Mouse (Mus musculus): ENCODE data around the gene Padi3. TPM values are rescaled to one million over a fixed set of nuclear protein-coding genes. Genes with fewer than 3 reads are reported as not detected.

Padi3 gene
- polyA plus RNA-seq, 1 experiment from 2014 or later, result 0.08 TPM

- H3K4me3 ChIP-seq (ENCODE audit: low read length), result no peak overlapping the region
- no peaks in the 10 kb centered on the region for H3K36me3 ChIP-seq (ENCODE audit: control insufficient read depth, insufficient read depth, low read length)
- H3K9me3 ChIP-seq (ENCODE audit: control insufficient read depth, low read length), result no peaks in the 10 kb centered on the region
- no peak overlapping the region for H3K9ac ChIP-seq (ENCODE audit: low read depth, low read length)
- no peaks in the 10 kb centered on the region for H3K4me1 ChIP-seq (ENCODE audit: control insufficient read depth, insufficient read depth, low read length)
- no peak for ATAC-seq (ENCODE audit: low FRiP score, low TSS enrichment)
- H3K27ac ChIP-seq (ENCODE audit: low read depth, low read length), result no peak overlapping the region
- no peaks in the 10 kb centered on the region for H3K27me3 ChIP-seq (ENCODE audit: control insufficient read depth, insufficient read depth, low read length)
- WGBS, result 55% methylated on average over 4 of the region's 4 CpGs
- no peak overlapping the region for H3K4me2 ChIP-seq (replicated peaks; ENCODE audit: low read depth, low read length)
These were observed 34.5 kb upstream of the Padi3 start for GRCm38 (mm10) chr4:140844991-140845390.

DNA sequence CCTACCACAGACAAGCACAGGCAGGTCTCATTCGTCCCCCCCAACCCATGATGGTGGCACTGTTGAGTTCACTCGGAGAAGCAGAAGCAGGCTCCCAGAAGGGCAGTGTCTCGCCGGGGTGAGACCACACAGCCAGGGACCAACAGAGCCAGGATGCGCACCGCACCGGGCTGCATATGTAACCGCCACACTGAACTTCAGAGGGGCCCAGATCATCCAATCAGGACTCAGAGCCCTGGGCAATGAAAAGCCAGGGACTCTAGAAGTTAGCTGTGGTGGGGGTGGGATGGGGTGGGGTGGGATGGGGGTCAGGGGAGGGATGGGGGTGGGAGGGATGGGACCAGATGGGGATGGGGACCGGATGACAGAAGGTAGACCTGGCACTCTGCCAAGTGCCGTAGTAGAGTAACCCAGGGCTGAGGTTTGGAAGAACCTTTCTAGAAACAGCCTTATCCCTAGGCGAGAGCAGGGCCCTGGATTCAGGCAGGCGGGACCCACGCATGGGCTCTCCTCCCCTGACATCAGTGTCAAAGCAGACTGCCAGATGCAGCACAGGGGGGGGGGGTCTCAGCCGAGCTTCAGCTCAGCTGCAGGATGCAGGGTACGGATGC, 33.3 kb upstream of the Padi3 start:
- 68% methylated on average over 15 of the region's 15 CpGs for WGBS
- Histone ChIP-seq H3K4me3 (ENCODE audit: low read length) (no peak overlapping the region), H3K9ac (ENCODE audit: low read depth, low read length) (no peak overlapping the region), H3K4me1 (ENCODE audit: control insufficient read depth, insufficient read depth, low read length) (no peaks in the 10 kb centered on the region), H3K9me3 (ENCODE audit: control insufficient read depth, low read length) (no peaks in the 10 kb centered on the region), H3K27me3 (ENCODE audit: control insufficient read depth, insufficient read depth, low read length) (no peaks in the 10 kb centered on the region), H3K27ac (ENCODE audit: low read depth, low read length) (no peak overlapping the region), H3K4me2 (replicated peaks; ENCODE audit: low read depth, low read length) (no peak overlapping the region), H3K36me3 (ENCODE audit: control insufficient read depth, insufficient read depth, low read length) (no peaks in the 10 kb centered on the region)
- no peak for ATAC-seq (ENCODE audit: low FRiP score, low TSS enrichment)

- no peak overlapping the region for H3K9ac ChIP-seq (ENCODE audit: low read depth, low read length)
These were observed 32.5 kb upstream of the Padi3 start for GRCm38 (mm10) chr4:140842909-140843308.

DNA sequence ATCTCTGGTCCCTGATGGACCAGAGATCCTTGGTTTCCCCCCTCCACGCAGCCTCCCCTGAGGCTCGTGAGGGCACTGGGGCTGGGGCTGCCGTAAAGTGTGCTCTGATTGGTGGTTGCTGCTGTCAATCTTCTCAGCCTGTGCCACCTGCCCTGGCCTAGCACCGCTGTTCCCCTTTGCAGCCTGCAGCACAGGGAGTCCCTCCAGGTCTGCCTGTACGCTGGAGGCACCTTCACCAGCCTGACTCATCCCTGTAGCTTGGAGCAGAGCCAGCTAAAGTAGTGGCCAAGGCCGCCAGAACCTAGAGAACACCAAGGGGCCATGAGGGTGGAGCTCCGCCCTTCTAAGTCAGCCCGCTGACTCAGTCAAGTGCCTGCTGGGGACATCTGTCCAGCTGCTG, 27.4 kb upstream of the Padi3 start:
- Histone ChIP-seq H3K27me3 (ENCODE audit: control insufficient read depth, insufficient read depth, low read length) (0 out of 2 replicates have a peak, but pooled peaks cover 3% of the 10 kb centered on the region), H3K9me3 (ENCODE audit: control insufficient read depth, low read length) (no peaks in the 10 kb centered on the region), H3K4me2 (replicated peaks; ENCODE audit: low read depth, low read length) (no peak overlapping the region), H3K9ac (ENCODE audit: low read depth, low read length) (no peak overlapping the region), H3K4me3 (ENCODE audit: low read length) (no peak overlapping the region), H3K36me3 (ENCODE audit: control insufficient read depth, insufficient read depth, low read length) (no peaks in the 10 kb centered on the region), H3K4me1 (ENCODE audit: control insufficient read depth, insufficient read depth, low read length) (peaks cover 8% of the 10 kb centered on the region; the same call in 1 of the 2 replicates), H3K27ac (ENCODE audit: low read depth, low read length) (no peak overlapping the region)
- no peak; the same call in 1 of the 2 replicates for ATAC-seq (ENCODE audit: low FRiP score, low TSS enrichment)
- 20% methylated on average over 8 of the region's 8 CpGs for whole genome bisulfite sequencing

More at GRCm38 (mm10) chr4:140842909-140843308, 32.5 kb upstream of the Padi3 start:
- no peaks in the 10 kb centered on the region for H3K9me3 ChIP-seq (ENCODE audit: control insufficient read depth, low read length)
- 74% methylated on average over 1 of the region's 1 CpGs for WGBS
- no peaks in the 10 kb centered on the region for H3K36me3 ChIP-seq (ENCODE audit: control insufficient read depth, insufficient read depth, low read length)
- no peaks in the 10 kb centered on the region for H3K4me1 ChIP-seq (ENCODE audit: control insufficient read depth, insufficient read depth, low read length)
- H3K4me2 ChIP-seq (replicated peaks; ENCODE audit: low read depth, low read length), result no peak overlapping the region
- H3K4me3 ChIP-seq (ENCODE audit: low read length), result no peak overlapping the region
- H3K27me3 ChIP-seq (ENCODE audit: control insufficient read depth, insufficient read depth, low read length), result no peaks in the 10 kb centered on the region
- ATAC-seq (ENCODE audit: low FRiP score, low TSS enrichment), result no peak; the same call in 1 of the 2 replicates
- H3K27ac ChIP-seq (ENCODE audit: low read depth, low read length), result no peak overlapping the region

GRCm38 (mm10) chr4:140836208-140836866, 25.9 kb upstream of the Padi3 start:
- H3K9ac ChIP-seq (ENCODE audit: low read depth, low read length), result no peak overlapping the region

GRCm38 (mm10) chr4:140835682-140836081, 25.2 kb upstream of the Padi3 start:
- no peak overlapping the region for H3K27ac ChIP-seq (ENCODE audit: low read depth, low read length)
- H3K4me1 ChIP-seq (ENCODE audit: control insufficient read depth, insufficient read depth, low read length), result peaks cover 22% of the 10 kb centered on the region; the same call in 1 of the 2 replicates
- WGBS, result 4% methylated on average over 10 of the region's 10 CpGs
- no peak overlapping the region for H3K4me2 ChIP-seq (replicated peaks; ENCODE audit: low read depth, low read length)
- 0 out of 2 replicates have a peak, but pooled peaks cover 3% of the 10 kb centered on the region for H3K27me3 ChIP-seq (ENCODE audit: control insufficient read depth, insufficient read depth, low read length)
- ATAC-seq (ENCODE audit: low FRiP score, low TSS enrichment), result peak; percentile 44; the same call in 1 of the 2 replicates
- H3K4me3 ChIP-seq (ENCODE audit: low read length), result no peak overlapping the region
- no peak overlapping the region for H3K9ac ChIP-seq (ENCODE audit: low read depth, low read length)
- H3K36me3 ChIP-seq (ENCODE audit: control insufficient read depth, insufficient read depth, low read length), result no peaks in the 10 kb centered on the region
- H3K9me3 ChIP-seq (ENCODE audit: control insufficient read depth, low read length), result no peaks in the 10 kb centered on the region

More at GRCm38 (mm10) chr4:140836208-140836866, 25.9 kb upstream of the Padi3 start:
- H3K27ac ChIP-seq (ENCODE audit: low read depth, low read length), result no peak overlapping the region
- H3K4me2 ChIP-seq (replicated peaks; ENCODE audit: low read depth, low read length), result no peak overlapping the region
- 51% methylated on average over 11 of the region's 11 CpGs for WGBS
- H3K36me3 ChIP-seq (ENCODE audit: control insufficient read depth, insufficient read depth, low read length), result no peaks in the 10 kb centered on the region
- no peaks in the 10 kb centered on the region for H3K9me3 ChIP-seq (ENCODE audit: control insufficient read depth, low read length)
- no peak overlapping the region for H3K4me3 ChIP-seq (ENCODE audit: low read length)
- H3K4me1 ChIP-seq (ENCODE audit: control insufficient read depth, insufficient read depth, low read length), result peaks cover 22% of the 10 kb centered on the region; the same call in 1 of the 2 replicates
- no peak for ATAC-seq (ENCODE audit: low FRiP score, low TSS enrichment)
- H3K27me3 ChIP-seq (ENCODE audit: control insufficient read depth, insufficient read depth, low read length), result 0 out of 2 replicates have a peak, but pooled peaks cover 3% of the 10 kb centered on the region

DNA sequence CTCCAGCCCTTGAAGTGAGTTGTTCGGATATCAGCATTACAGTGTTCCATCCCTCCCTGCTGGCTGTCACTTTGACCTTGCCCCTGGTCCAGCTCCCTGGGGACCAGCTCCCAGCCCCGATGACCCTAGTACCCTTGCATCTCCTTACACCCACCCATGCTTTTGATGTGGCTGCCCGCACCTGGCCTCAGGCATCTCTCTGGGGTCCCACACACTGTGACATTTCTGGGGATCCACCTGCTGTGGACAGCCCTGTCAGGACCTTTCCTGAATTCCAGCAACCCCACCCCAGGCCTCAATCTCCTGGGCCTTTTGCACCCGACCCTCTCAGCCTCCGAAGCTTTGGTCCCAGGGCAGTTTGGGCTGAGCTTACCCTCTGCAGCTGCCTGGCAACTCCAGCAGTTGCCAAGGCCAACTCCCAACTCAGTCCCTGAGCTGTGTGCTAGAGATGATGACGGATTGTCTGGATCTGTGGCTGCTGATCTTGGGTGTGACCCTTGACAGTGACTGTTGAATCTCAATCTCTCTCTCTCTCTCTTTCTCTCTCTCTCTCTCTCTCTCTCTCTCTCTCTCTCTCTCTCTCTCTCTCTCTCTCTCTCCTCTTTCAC, 24.0 kb upstream of the Padi3 start:
- H3K4me1 ChIP-seq (ENCODE audit: control insufficient read depth, insufficient read depth, low read length), result peaks cover 22% of the 10 kb centered on the region; the same call in 1 of the 2 replicates
- no peak overlapping the region for H3K9ac ChIP-seq (ENCODE audit: low read depth, low read length)
- H3K4me3 ChIP-seq (ENCODE audit: low read length), result no peak overlapping the region
- no peak overlapping the region for H3K4me2 ChIP-seq (replicated peaks; ENCODE audit: low read depth, low read length)
- H3K27ac ChIP-seq (ENCODE audit: low read depth, low read length), result no peak overlapping the region
- no peak for ATAC-seq (ENCODE audit: low FRiP score, low TSS enrichment)
- 0 out of 2 replicates have a peak, but pooled peaks cover 3% of the 10 kb centered on the region for H3K27me3 ChIP-seq (ENCODE audit: control insufficient read depth, insufficient read depth, low read length)
- WGBS, result 68% methylated on average over 6 of the region's 6 CpGs
- H3K9me3 ChIP-seq (ENCODE audit: control insufficient read depth, low read length), result no peaks in the 10 kb centered on the region
- no peaks in the 10 kb centered on the region for H3K36me3 ChIP-seq (ENCODE audit: control insufficient read depth, insufficient read depth, low read length)

- 29% methylated on average over 8 of the region's 8 CpGs for WGBS
- H3K4me2 ChIP-seq (replicated peaks; ENCODE audit: low read depth, low read length), result no peak overlapping the region
- 0 out of 2 replicates have a peak, but pooled peaks cover 3% of the 10 kb centered on the region for H3K27me3 ChIP-seq (ENCODE audit: control insufficient read depth, insufficient read depth, low read length)
- no peak overlapping the region for H3K27ac ChIP-seq (ENCODE audit: low read depth, low read length)
- no peak overlapping the region for H3K4me3 ChIP-seq (ENCODE audit: low read length)
- ATAC-seq (ENCODE audit: low FRiP score, low TSS enrichment), result no peak
- H3K4me1 ChIP-seq (ENCODE audit: control insufficient read depth, insufficient read depth, low read length), result peaks cover 22% of the 10 kb centered on the region; the same call in 1 of the 2 replicates
- H3K9ac ChIP-seq (ENCODE audit: low read depth, low read length), result no peak overlapping the region
- no peaks in the 10 kb centered on the region for H3K9me3 ChIP-seq (ENCODE audit: control insufficient read depth, low read length)
- no peaks in the 10 kb centered on the region for H3K36me3 ChIP-seq (ENCODE audit: control insufficient read depth, insufficient read depth, low read length)
These were observed 22.4 kb upstream of the Padi3 start for GRCm38 (mm10) chr4:140832821-140833220.

Measured in kidney, embryonic 14.5 days (tissue).